Mouse (Mus musculus) bone marrow macrophage, adult 2 months (primary cell): ENCODE measurements at regions not wholly inside any gene's neighbourhood (a gene's known extent, or its start where the extent isn't known, plus 50 kb on each side); places are given as distances from the start of the nearest gene placed in this dataset.

Experiments
- CTCF ChIP-seq: IDR thresholded peaks from 2 replicates; pipeline ENCODE4 v1.5.1; 2012; ENCODE audit warnings: low read depth, mild to moderate bottlenecking, low read length, moderate library complexity
- POLR2A ChIP-seq: IDR thresholded peaks from 2 replicates; pipeline ENCODE4 v1.6.1; 2012; ENCODE audit warnings: mild to moderate bottlenecking, low read depth, low read length, borderline replicate concordance

DNA sequence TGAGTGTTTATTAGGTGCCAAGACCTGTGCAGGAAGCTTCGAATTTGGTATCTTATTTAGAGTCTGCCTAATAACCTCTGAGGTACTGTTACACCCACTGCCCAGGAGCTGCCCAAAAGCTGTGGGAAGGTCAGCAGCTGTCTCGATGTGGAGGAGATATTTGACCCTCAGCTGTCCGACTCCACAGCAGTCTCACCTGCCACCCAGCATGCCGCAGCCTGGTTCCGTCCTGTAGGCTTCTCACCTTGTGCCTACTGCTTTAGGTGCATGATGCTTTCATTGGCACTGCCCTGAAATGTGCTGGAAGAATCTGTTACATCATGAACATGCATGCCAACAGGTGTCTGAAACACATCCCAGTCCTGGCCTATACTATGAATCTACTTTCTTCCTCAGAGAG lies 444.9 kb upstream of the Gm765 start:
- TF ChIP-seq POLR2A (no peak), CTCF (no peak)
